Mouse (Mus musculus) stomach, postnatal 0 days (tissue): ENCODE measurements around the gene Ift20. TPM values are rescaled to one million over a fixed set of nuclear protein-coding genes. Genes with fewer than 3 reads are reported as not detected.
A peak's percentile ranks its signal among the peaks of the same experiment; 100 is the strongest.

ENCODE experiments used
- ATAC-seq: fragments of 200-750 bp; cut with Nextera tagmentation; 2 replicates; pipeline ENCODE4 v1.8.0; 2017; ENCODE audit not compliant: low FRiP score, low TSS enrichment
- DNase-seq: peaks from one replicate; pipeline ENCODE4 v3.0.0-alpha.2; 2016; ENCODE audit warnings: low spot score
- H3K27ac ChIP-seq: fragments of 300-500 bp; sonication (generic); replicated peaks from 2 replicates; pipeline ENCODE4 v1.5.1; 2014; ENCODE audit warnings: mild to moderate bottlenecking, control low read depth
- H3K27me3 ChIP-seq: fragments of 300-500 bp; sonication (generic); 2 replicates; pipeline ENCODE4 v1.6.1; 2014; ENCODE audit warnings: low read length; ENCODE audit not compliant: control insufficient read depth, insufficient read depth
- H3K36me3 ChIP-seq: fragments of 300-500 bp; sonication (generic); 2 replicates; pipeline ENCODE4 v1.6.1; 2014; ENCODE audit warnings: low read length, mixed read lengths; ENCODE audit not compliant: control insufficient read depth, insufficient read depth
- H3K4me1 ChIP-seq: fragments of 300-500 bp; sonication (generic); replicated peaks from 2 replicates; pipeline ENCODE4 v1.6.1; 2014; ENCODE audit warnings: antibody characterized with exemption; ENCODE audit not compliant: control insufficient read depth, insufficient read depth
- H3K4me2 ChIP-seq: fragments of 300-500 bp; sonication (generic); replicated peaks from 2 replicates; pipeline ENCODE4 v1.6.1; 2014; ENCODE audit warnings: low read depth, mild to moderate bottlenecking, control low read depth, moderate library complexity
- H3K4me3 ChIP-seq: fragments of 300-500 bp; sonication (generic); 2 replicates; pipeline ENCODE4 v1.5.1; 2014; ENCODE audit warnings: low read depth, low read length, control low read depth
- H3K9ac ChIP-seq: fragments of 300-500 bp; sonication (generic); 2 replicates; pipeline ENCODE4 v1.6.1; 2014; ENCODE audit warnings: mild to moderate bottlenecking, low read length, control low read depth, mixed read lengths
- H3K9me3 ChIP-seq: fragments of 300-500 bp; sonication (generic); 2 replicates; pipeline ENCODE4 v1.6.1; 2016; ENCODE audit warnings: low read length; ENCODE audit not compliant: control insufficient read depth
- CTCF ChIP-seq: IDR thresholded peaks from 2 replicates; pipeline ENCODE4 v1.5.1; 2016; ENCODE audit warnings: antibody characterized with exemption, low read depth, mild to moderate bottlenecking, moderate library complexity
- EP300 ChIP-seq: optimal IDR thresholded peaks from 2 replicates; pipeline ENCODE3; 2016; ENCODE audit warnings: antibody characterized with exemption
- WGBS: fragments of 180-500 bp; shearing (Covaris S2); extraction: QIAGEN DNeasy Blood & Tissue Kit; methylation state at CpG from one replicate; pipeline ENCODE4 v1.1.7; 2014; 5-methylcytosine and 5-hydroxymethylcytosine counted together
- polyA plus RNA-seq: library from polyadenylated mRNA; unstranded; fragments of >200 nt; fragmentation: Nextera tagmentation; extraction: Ambion mirVana; gene quantifications from 2 replicates; pipeline ENCODE4 v1.2.1, GENCODE M21; 2015

Gene Ift20
- polyA plus RNA-seq, 1 experiment from 2014 or later: 168 TPM

GRCm38 (mm10) chr11:78560447-78560846, 24.3 kb downstream of the Ift20 start:
- TF ChIP-seq CTCF (peak; percentile 91), EP300 (no peak)
- H3K4me1 ChIP-seq: no peaks in the 10 kb centered on the region
- ATAC-seq: peak; percentile 69
- WGBS: 6% methylated on average over 4 of the region's 4 CpGs
- H3K4me2 ChIP-seq: no peak overlapping the region
- H3K27me3 ChIP-seq: no peaks in the 10 kb centered on the region
- no peaks in the 10 kb centered on the region; the same call in 1 of the 2 replicates for H3K36me3 ChIP-seq
- peak; percentile 70 for DNase-seq
- H3K9ac ChIP-seq: no peak overlapping the region
- H3K9me3 ChIP-seq: no peaks in the 10 kb centered on the region
- no peak overlapping the region for H3K4me3 ChIP-seq
- no peak overlapping the region for H3K27ac ChIP-seq

- Histone ChIP-seq H3K27me3 (no peaks in the 10 kb centered on the region), H3K4me2 (no peak overlapping the region), H3K4me1 (no peaks in the 10 kb centered on the region), H3K36me3 (no peaks in the 10 kb centered on the region; the same call in 1 of the 2 replicates), H3K9ac (no peak overlapping the region), H3K27ac (peak overlapping the region; percentile 30; the same call in 1 of the 2 replicates), H3K4me3 (no peak overlapping the region), H3K9me3 (no peaks in the 10 kb centered on the region)
- TF ChIP-seq EP300 (no peak), CTCF (no peak)
- DNase-seq (no peak), ATAC-seq (no peak)
- WGBS: 41% methylated on average over 6 of the region's 6 CpGs
These were observed 30.6 kb downstream of the Ift20 start for GRCm38 (mm10) chr11:78566775-78567174.

- H3K4me2 ChIP-seq: no peak overlapping the region
- ATAC-seq: no peak
- WGBS: 89% methylated on average over 6 of the region's 6 CpGs
- H3K36me3 ChIP-seq: no peaks in the 10 kb centered on the region; the same call in 1 of the 2 replicates
- H3K9ac ChIP-seq: no peak overlapping the region
- TF ChIP-seq CTCF (no peak), EP300 (no peak)
- no peak overlapping the region for H3K4me3 ChIP-seq
- no peaks in the 10 kb centered on the region for H3K4me1 ChIP-seq
- H3K9me3 ChIP-seq: no peaks in the 10 kb centered on the region
- no peak overlapping the region for H3K27ac ChIP-seq
- DNase-seq: no peak
- H3K27me3 ChIP-seq: no peaks in the 10 kb centered on the region
These were observed 31.5 kb downstream of the Ift20 start for GRCm38 (mm10) chr11:78567614-78568013.

GRCm38 (mm10) chr11:78568827-78569226, 32.7 kb downstream of the Ift20 start:
- Histone ChIP-seq H3K27me3 (no peaks in the 10 kb centered on the region), H3K9me3 (no peaks in the 10 kb centered on the region), H3K4me1 (no peaks in the 10 kb centered on the region), H3K9ac (no peak overlapping the region), H3K27ac (no peak overlapping the region), H3K4me2 (no peak overlapping the region), H3K4me3 (no peak overlapping the region), H3K36me3 (no peaks in the 10 kb centered on the region; the same call in 1 of the 2 replicates)
- no peak for DNase-seq
- no peak for ATAC-seq
- TF ChIP-seq EP300: no peak
- no peak for TF ChIP-seq CTCF
- 87% methylated on average over 10 of the region's 10 CpGs for WGBS

- Histone ChIP-seq H3K27ac (no peak overlapping the region), H3K4me3 (no peak overlapping the region), H3K36me3 (no peaks in the 10 kb centered on the region; the same call in 1 of the 2 replicates), H3K27me3 (no peaks in the 10 kb centered on the region), H3K9me3 (no peaks in the 10 kb centered on the region), H3K9ac (no peak overlapping the region), H3K4me1 (no peaks in the 10 kb centered on the region), H3K4me2 (no peak overlapping the region)
- TF ChIP-seq EP300 (no peak), CTCF (no peak)
- ATAC-seq (no peak), DNase-seq (no peak)
- 81% methylated on average over 3 of the region's 3 CpGs for WGBS
These were observed 33.6 kb downstream of the Ift20 start for GRCm38 (mm10) chr11:78569806-78570205.

- no peak overlapping the region for H3K4me2 ChIP-seq
- H3K27ac ChIP-seq: no peak overlapping the region
- H3K9ac ChIP-seq: no peak overlapping the region
- H3K36me3 ChIP-seq: peaks cover 1% of the 10 kb centered on the region; the same call in 1 of the 2 replicates
- TF ChIP-seq EP300 (no peak), CTCF (no peak)
- no peak for DNase-seq
- no peaks in the 10 kb centered on the region for H3K27me3 ChIP-seq
- no peak overlapping the region for H3K4me3 ChIP-seq
- WGBS: 95% methylated on average over 8 of the region's 8 CpGs
- no peak for ATAC-seq
- no peaks in the 10 kb centered on the region for H3K9me3 ChIP-seq
- H3K4me1 ChIP-seq: no peaks in the 10 kb centered on the region
These were observed 35.3 kb downstream of the Ift20 start for GRCm38 (mm10) chr11:78571441-78571840.
